Mouse (Mus musculus): ENCODE results near the gene Senp6.

DNA sequence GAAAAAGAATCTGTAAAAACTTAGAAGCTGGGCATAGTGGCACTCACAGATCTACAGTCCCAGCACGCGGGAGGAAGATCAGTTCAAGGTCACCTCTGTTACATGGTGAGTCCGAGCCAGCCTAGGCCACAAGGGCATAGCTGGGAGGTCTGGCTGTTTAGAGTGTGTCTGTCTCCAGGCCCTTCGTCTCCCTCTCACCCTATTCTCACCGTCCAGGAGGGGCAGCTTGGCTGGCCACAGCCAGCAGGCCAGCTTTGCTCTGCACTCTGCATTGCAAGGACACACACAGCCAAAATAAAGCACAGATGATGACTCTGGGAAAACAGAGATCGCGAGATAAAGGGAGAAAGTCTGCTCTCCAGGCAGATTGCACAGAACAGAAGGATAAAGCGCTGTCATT lies 43.9 kb upstream of the Senp6 start:
- TF ChIP-seq POLR2A (IDR thresholded peaks at IDR 0.05; ENCODE audit: insufficient read length, low read depth) (no peak), CEBPB (IDR thresholded peaks at IDR 0.05; ENCODE audit: insufficient read depth, poor library complexity, severe bottlenecking) (no peak), E2F4 (IDR thresholded peaks at IDR 0.05; ENCODE audit: insufficient read depth) (no peak), POLR2AphosphoS2 (IDR thresholded peaks at IDR 0.05; ENCODE audit: insufficient read length, low read depth) (no peak), MAX (IDR thresholded peaks at IDR 0.05; ENCODE audit: low read depth) (no peak), TCF12 (IDR thresholded peaks at IDR 0.05; ENCODE audit: insufficient read depth, poor library complexity, severe bottlenecking) (no peak)

Data from myocyte (in vitro differentiated cells).